Mouse (Mus musculus) CH12.LX (cell line): ENCODE data around the gene Cenpe.

ENCODE experiments used
- CTCF ChIP-seq, 2 experiments: IDR thresholded peaks in 1 of 2; conservative IDR thresholded peaks in 1 of 2; 2 replicates each; pipeline ENCODE4 v1.5.1; 2011 to 2012; ENCODE audit warnings: low read depth in 2 of 2, low read length in 2 of 2, improper control_type of control experiment in 1 of 2, inconsistent platforms in 1 of 2, mild to moderate bottlenecking in 1 of 2, moderate library complexity in 1 of 2
- EP300 ChIP-seq: IDR thresholded peaks from 2 replicates; pipeline ENCODE4 v1.6.1; 2011; ENCODE audit warnings: low read length, improper control_type of control experiment
- IRF4 ChIP-seq: IDR thresholded peaks from 2 replicates; pipeline ENCODE4 v1.6.1; 2014; ENCODE audit warnings: low read depth, mild to moderate bottlenecking, inconsistent platforms, low read length, improper control_type of control experiment
- JUND ChIP-seq: conservative IDR thresholded peaks from 2 replicates; pipeline ENCODE4 v1.6.1; 2011; ENCODE audit warnings: low read depth, low read length, improper control_type of control experiment
- MXI1 ChIP-seq: IDR thresholded peaks from 2 replicates; pipeline ENCODE4 v1.6.1; 2011; ENCODE audit warnings: mild to moderate bottlenecking, low read depth, low read length, improper control_type of control experiment
- POLR2A ChIP-seq: IDR thresholded peaks from 2 replicates; pipeline ENCODE4 v1.6.1; 2011; ENCODE audit warnings: low read depth, mild to moderate bottlenecking, improper control_type of control experiment, low read length
- POLR2AphosphoS2 ChIP-seq: IDR thresholded peaks from 2 replicates; pipeline ENCODE4 v1.6.1; 2011; ENCODE audit warnings: low read depth, low read length, improper control_type of control experiment
- RCOR1 ChIP-seq: conservative IDR thresholded peaks from 2 replicates; pipeline ENCODE4 v1.6.1; 2012; ENCODE audit warnings: low read depth, mild to moderate bottlenecking, inconsistent platforms, low read length, improper control_type of control experiment
- TCF12 ChIP-seq: IDR thresholded peaks from 2 replicates; pipeline ENCODE4 v1.6.1; 2014; ENCODE audit warnings: low read depth, mild to moderate bottlenecking, inconsistent platforms, low read length, improper control_type of control experiment
- ZKSCAN1 ChIP-seq: IDR thresholded peaks from 2 replicates; pipeline ENCODE4 v1.6.1; 2012; ENCODE audit warnings: low read depth, inconsistent platforms, low read length, improper control_type of control experiment, borderline replicate concordance
- ZNF384 ChIP-seq: IDR thresholded peaks from 2 replicates; pipeline ENCODE4 v1.6.1; 2012; ENCODE audit warnings: low read depth, low read length, improper control_type of control experiment, inconsistent platforms

- no peak for TF ChIP-seq ZNF384
- no peak for TF ChIP-seq CTCF (conservative IDR thresholded peaks at IDR 0.05 in 1 of 2, IDR thresholded peaks at IDR 0.05 in 1 of 2; ENCODE audit: low read depth in 2 of 2, low read length in 2 of 2)
- TF ChIP-seq EP300, result no peak
- no peak for TF ChIP-seq IRF4
- no peak for TF ChIP-seq ZKSCAN1
- no peak for TF ChIP-seq JUND
- TF ChIP-seq POLR2A, result no peak
- TF ChIP-seq POLR2AphosphoS2, result no peak
- TF ChIP-seq MXI1, result no peak
- no peak for TF ChIP-seq RCOR1
- no peak for TF ChIP-seq TCF12
These were observed 20.1 kb downstream of the Cenpe start for GRCm38 (mm10) chr3:135232462-135232861.
